Mouse (Mus musculus) neutrophil, adult 65 days (primary cell): ENCODE results near the gene Rab15. TPM values are rescaled to one million over a fixed set of nuclear protein-coding genes. Genes with fewer than 3 reads are reported as not detected.

ENCODE experiments used
- total RNA-seq: library from RNA; stranded (reverse); gene quantifications from 2 replicates; pipeline ENCODE4 v1.2.4, GENCODE M21; 2023

Gene Rab15
- total RNA-seq, result 0.60 TPM in 1 of 2 replicates, not detected in the other

GRCm38 (mm10) chr12:76822651-76823041 is at the start of gene Rab15:
Gene Rab15, minus strand, starts transcription at chr12:76822908.

GRCm38 (mm10) chr12:76795350-76795749 is 27.4 kb downstream of the Rab15 start, which contains the start of gene Gpx2:
Gene Gpx2, minus strand, starts transcription at chr12:76795554.

DNA sequence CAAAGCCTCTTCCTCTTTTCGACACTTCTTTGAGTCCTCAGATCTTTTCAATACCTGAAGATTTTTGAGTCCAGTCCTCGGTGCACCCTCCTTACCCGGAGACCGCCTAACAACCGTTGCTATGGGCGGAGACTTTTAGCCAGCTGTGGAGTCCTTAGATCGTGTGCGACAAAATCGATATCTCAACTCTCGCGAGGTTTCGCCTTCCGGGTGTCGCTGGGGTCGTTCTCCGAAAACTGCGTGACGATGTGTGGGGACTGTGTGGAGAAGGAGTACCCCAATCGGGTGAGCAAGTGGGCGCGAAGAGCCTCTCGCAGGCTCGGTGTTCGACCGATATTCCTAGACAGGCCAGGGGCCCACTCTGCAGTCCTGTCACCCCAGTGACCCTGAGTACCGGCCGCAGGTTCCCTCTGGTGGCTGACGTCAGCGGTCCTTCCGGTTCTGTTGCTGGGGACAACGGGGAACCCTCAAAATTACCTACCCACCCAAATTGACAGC is 57.3 kb downstream of the Rab15 start, which contains the start of the genes Churc1 and Fntb:
TSS of gene Churc1 (plus strand) at position 185 of the 498 bp plus-strand sequence.
TSS of gene Fntb (plus strand) at position 236 of the 498 bp plus-strand sequence.

Other genes with a start within 250 kb of the Rab15 start
- gene Sptb, start 112.4 kb downstream of the Rab15 start, total RNA-seq, result 2.3 and 3.6 TPM in 2 replicates
- 15.5 and 17.1 TPM in 2 replicates for gene Churc1, start 57.4 kb downstream of the Rab15 start, total RNA-seq
- gene Fntb, start 57.3 kb downstream of the Rab15 start, total RNA-seq, result 2.9 and 3.3 TPM in 2 replicates
- not detected in 2 replicates for gene Gpx2, start 27.4 kb downstream of the Rab15 start, total RNA-seq
- gene Max, start 139.3 kb upstream of the Rab15 start, total RNA-seq, result 487 and 559 TPM in 2 replicates